Mouse (Mus musculus): Measurements from ENCODE around the gene Trir.

DNA sequence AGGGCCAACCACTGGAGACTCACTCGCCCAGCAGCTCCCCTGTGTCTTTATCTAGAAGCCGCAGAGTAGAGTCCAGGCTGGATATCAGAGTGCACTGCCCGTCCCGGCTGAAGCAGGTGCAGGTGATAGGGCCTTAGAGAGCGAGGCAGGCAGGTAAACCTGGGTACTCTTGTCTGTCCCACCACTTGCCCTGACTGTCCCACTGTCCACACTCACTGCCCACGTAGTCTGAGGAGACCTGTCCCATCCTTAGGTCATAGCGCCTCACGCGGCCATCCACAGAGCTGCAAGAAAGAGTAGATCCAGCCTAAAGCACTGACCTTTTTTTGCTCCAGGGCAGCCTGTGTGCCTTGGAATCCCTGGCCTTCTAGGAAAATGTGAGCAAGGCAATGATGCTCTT is 49.4 kb downstream of the Trir start:
- no peak for TF ChIP-seq GATA1 (IDR thresholded peaks at IDR 0.05; ENCODE audit: borderline replicate concordance, low read length)
- TF ChIP-seq FLI1 (IDR thresholded peaks at IDR 0.05; ENCODE audit: low read length) = no peak

Data from megakaryocyte, embryonic 14.5 days (primary cell).